Mouse (Mus musculus): ENCODE measurements around the gene Ints4. TPM values are rescaled to one million over a fixed set of nuclear protein-coding genes. Genes with fewer than 3 reads are reported as not detected.

Gene Ints4
- polyA plus RNA-seq, 1 experiment from 2014 or later: 42.8 TPM

DNA sequence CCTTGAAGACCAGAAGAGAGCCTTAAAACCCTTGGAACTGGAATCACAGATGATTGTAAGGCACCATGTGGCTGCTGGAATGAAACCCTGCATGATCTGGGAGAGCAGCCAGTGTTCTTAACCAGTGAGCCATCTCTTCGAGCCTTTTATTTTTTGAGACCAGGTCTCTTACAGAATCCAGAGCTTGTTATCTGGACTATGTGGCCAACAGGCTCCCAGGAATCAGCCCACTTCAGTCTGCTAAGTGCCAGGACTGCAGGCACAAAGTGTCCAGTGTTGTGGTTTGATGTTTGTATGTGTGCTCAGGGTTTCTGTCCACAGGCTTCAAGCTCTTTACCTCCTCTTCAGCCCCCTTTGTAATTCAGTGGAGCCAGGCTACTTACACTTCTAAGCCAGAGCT lies 34.0 kb downstream of the Ints4 start:
- Histone ChIP-seq H3K27me3 (ENCODE audit: control insufficient read depth, insufficient read depth, low read length) (no peaks in the 10 kb centered on the region), H3K4me3 (replicated peaks; ENCODE audit: low read length) (no peak overlapping the region), H3K9ac (no peak overlapping the region), H3K4me2 (replicated peaks) (no peak overlapping the region), H3K9me3 (ENCODE audit: control insufficient read depth, low read length) (no peaks in the 10 kb centered on the region), H3K4me1 (replicated peaks; ENCODE audit: control insufficient read depth, insufficient read depth, low read length) (no peaks in the 10 kb centered on the region), H3K27ac (no peak overlapping the region), H3K36me3 (replicated peaks; ENCODE audit: control insufficient read depth, insufficient read depth) (peaks cover 96% of the 10 kb centered on the region)
- DNase-seq (ENCODE audit: low spot score): no peak
- ATAC-seq (ENCODE audit: low FRiP score): no peak
- WGBS: 88% methylated on average over 1 of the region's 1 CpGs

DNA sequence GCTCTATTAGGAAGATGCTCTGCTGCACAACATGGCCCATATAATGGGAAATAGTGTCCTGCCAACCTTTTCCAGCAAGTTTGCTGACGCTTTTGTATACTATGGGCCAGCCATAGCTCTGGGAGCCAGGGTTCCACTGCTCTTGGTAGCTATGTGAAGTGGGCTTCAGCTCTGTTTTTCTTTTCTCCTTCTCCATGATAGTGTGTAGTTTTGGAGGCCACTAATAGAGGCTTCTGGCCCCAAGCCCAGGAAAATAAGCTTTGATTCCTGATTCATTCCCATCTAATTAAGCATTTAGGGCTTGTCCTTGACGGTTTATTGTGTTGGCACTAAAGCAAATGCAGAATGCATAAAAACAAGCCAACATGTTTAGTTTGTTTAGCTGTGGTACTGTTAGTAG lies 39.2 kb downstream of the Ints4 start:
- Histone ChIP-seq H3K9me3 (ENCODE audit: control insufficient read depth, low read length) (no peaks in the 10 kb centered on the region), H3K4me3 (replicated peaks; ENCODE audit: low read length) (no peak overlapping the region), H3K4me1 (replicated peaks; ENCODE audit: control insufficient read depth, insufficient read depth, low read length) (no peaks in the 10 kb centered on the region), H3K27ac (no peak overlapping the region), H3K36me3 (replicated peaks; ENCODE audit: control insufficient read depth, insufficient read depth) (peaks cover 84% of the 10 kb centered on the region), H3K9ac (no peak overlapping the region), H3K27me3 (ENCODE audit: control insufficient read depth, insufficient read depth, low read length) (no peaks in the 10 kb centered on the region), H3K4me2 (replicated peaks) (no peak overlapping the region)
- ATAC-seq (ENCODE audit: low FRiP score) (no peak), DNase-seq (ENCODE audit: low spot score) (no peak)
- WGBS: 78% methylated on average over 2 of the region's 2 CpGs

GRCm38 (mm10) chr7:97535531-97535930 lies 54.8 kb downstream of the Ints4 start:
- H3K4me3 ChIP-seq (replicated peaks; ENCODE audit: low read length): no peak overlapping the region
- no peaks in the 10 kb centered on the region for H3K4me1 ChIP-seq (replicated peaks; ENCODE audit: control insufficient read depth, insufficient read depth, low read length)
- no peak overlapping the region for H3K27ac ChIP-seq
- DNase-seq (ENCODE audit: low spot score): no peak
- ATAC-seq (ENCODE audit: low FRiP score): no peak
- H3K4me2 ChIP-seq (replicated peaks): no peak overlapping the region
- H3K27me3 ChIP-seq (ENCODE audit: control insufficient read depth, insufficient read depth, low read length): no peaks in the 10 kb centered on the region
- H3K9ac ChIP-seq: no peak overlapping the region
- no peaks in the 10 kb centered on the region for H3K9me3 ChIP-seq (ENCODE audit: control insufficient read depth, low read length)
- WGBS: 89% methylated on average over 5 of the region's 5 CpGs
- H3K36me3 ChIP-seq (replicated peaks; ENCODE audit: control insufficient read depth, insufficient read depth): peaks cover 95% of the 10 kb centered on the region

DNA sequence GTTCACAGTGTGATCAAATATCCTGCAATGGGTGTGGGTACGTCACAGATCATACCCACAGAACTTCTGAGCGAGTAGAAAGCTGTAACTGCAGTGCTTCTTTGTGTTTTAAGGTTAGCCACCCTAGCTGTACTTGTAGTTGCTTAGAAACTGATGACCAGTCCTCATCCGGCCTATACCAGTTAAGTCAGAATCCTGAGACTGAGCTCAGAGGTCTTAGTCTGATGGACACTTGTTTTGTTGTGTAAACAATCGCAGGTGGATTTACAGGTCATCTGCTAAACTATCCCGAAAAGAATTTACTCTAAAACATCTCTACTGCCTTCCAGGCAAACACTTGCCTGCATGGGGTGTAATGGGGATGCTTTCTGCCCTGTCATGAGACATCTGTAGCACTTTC lies 55.8 kb downstream of the Ints4 start:
- Histone ChIP-seq H3K4me2 (replicated peaks) (no peak overlapping the region), H3K4me1 (replicated peaks; ENCODE audit: control insufficient read depth, insufficient read depth, low read length) (no peaks in the 10 kb centered on the region), H3K9me3 (ENCODE audit: control insufficient read depth, low read length) (no peaks in the 10 kb centered on the region), H3K27me3 (ENCODE audit: control insufficient read depth, insufficient read depth, low read length) (no peaks in the 10 kb centered on the region), H3K9ac (no peak overlapping the region), H3K27ac (no peak overlapping the region), H3K4me3 (replicated peaks; ENCODE audit: low read length) (no peak overlapping the region), H3K36me3 (replicated peaks; ENCODE audit: control insufficient read depth, insufficient read depth) (peaks cover 96% of the 10 kb centered on the region)
- no peak for DNase-seq (ENCODE audit: low spot score)
- 94% methylated on average over 5 of the region's 5 CpGs for WGBS
- ATAC-seq (ENCODE audit: low FRiP score): no peak

- 92% methylated on average over 2 of the region's 2 CpGs for WGBS
- DNase-seq (ENCODE audit: low spot score) (no peak), ATAC-seq (ENCODE audit: low FRiP score) (no peak)
- Histone ChIP-seq H3K4me3 (replicated peaks; ENCODE audit: low read length) (no peak overlapping the region), H3K4me2 (replicated peaks) (no peak overlapping the region), H3K4me1 (replicated peaks; ENCODE audit: control insufficient read depth, insufficient read depth, low read length) (no peaks in the 10 kb centered on the region), H3K9ac (no peak overlapping the region), H3K36me3 (replicated peaks; ENCODE audit: control insufficient read depth, insufficient read depth) (peaks cover 32% of the 10 kb centered on the region), H3K9me3 (ENCODE audit: control insufficient read depth, low read length) (no peaks in the 10 kb centered on the region), H3K27ac (no peak overlapping the region), H3K27me3 (ENCODE audit: control insufficient read depth, insufficient read depth, low read length) (no peaks in the 10 kb centered on the region)
Observed at GRCm38 (mm10) chr7:97546462-97546861, 65.7 kb downstream of the Ints4 start.

GRCm38 (mm10) chr7:97549301-97549700 lies 68.5 kb downstream of the Ints4 start:
- no peak for ATAC-seq (ENCODE audit: low FRiP score)
- Histone ChIP-seq H3K27ac (no peak overlapping the region), H3K4me3 (replicated peaks; ENCODE audit: low read length) (no peak overlapping the region), H3K4me2 (replicated peaks) (no peak overlapping the region), H3K9me3 (ENCODE audit: control insufficient read depth, low read length) (no peaks in the 10 kb centered on the region), H3K27me3 (ENCODE audit: control insufficient read depth, insufficient read depth, low read length) (no peaks in the 10 kb centered on the region), H3K9ac (no peak overlapping the region), H3K36me3 (replicated peaks; ENCODE audit: control insufficient read depth, insufficient read depth) (peaks cover 12% of the 10 kb centered on the region; the same call in 1 of the 2 replicates), H3K4me1 (replicated peaks; ENCODE audit: control insufficient read depth, insufficient read depth, low read length) (no peaks in the 10 kb centered on the region)
- 96% methylated on average over 10 of the region's 10 CpGs for WGBS
- DNase-seq (ENCODE audit: low spot score): no peak

- 91% methylated on average over 9 of the region's 9 CpGs for WGBS
Observed at GRCm38 (mm10) chr7:97550673-97551072, 69.9 kb downstream of the Ints4 start.

GRCm38 (mm10) chr7:97563576-97563975 lies 82.8 kb downstream of the Ints4 start:
- no peak for DNase-seq (ENCODE audit: low spot score)
- no peaks in the 10 kb centered on the region for H3K27me3 ChIP-seq (ENCODE audit: control insufficient read depth, insufficient read depth, low read length)
- H3K4me1 ChIP-seq (replicated peaks; ENCODE audit: control insufficient read depth, insufficient read depth, low read length): no peaks in the 10 kb centered on the region
- 96% methylated on average over 2 of the region's 2 CpGs for WGBS
- H3K36me3 ChIP-seq (replicated peaks; ENCODE audit: control insufficient read depth, insufficient read depth): no peaks in the 10 kb centered on the region
- ATAC-seq (ENCODE audit: low FRiP score): no peak
- H3K4me3 ChIP-seq (replicated peaks; ENCODE audit: low read length): no peak overlapping the region
- no peak overlapping the region for H3K9ac ChIP-seq
- H3K4me2 ChIP-seq (replicated peaks): no peak overlapping the region
- no peak overlapping the region for H3K27ac ChIP-seq
- no peaks in the 10 kb centered on the region for H3K9me3 ChIP-seq (ENCODE audit: control insufficient read depth, low read length)

More at GRCm38 (mm10) chr7:97550673-97551072, 69.9 kb downstream of the Ints4 start:
- Histone ChIP-seq H3K9ac (no peak overlapping the region), H3K27me3 (ENCODE audit: control insufficient read depth, insufficient read depth, low read length) (no peaks in the 10 kb centered on the region), H3K4me3 (replicated peaks; ENCODE audit: low read length) (no peak overlapping the region), H3K27ac (no peak overlapping the region), H3K36me3 (replicated peaks; ENCODE audit: control insufficient read depth, insufficient read depth) (peaks cover 7% of the 10 kb centered on the region; the same call in 1 of the 2 replicates), H3K9me3 (ENCODE audit: control insufficient read depth, low read length) (no peaks in the 10 kb centered on the region), H3K4me1 (replicated peaks; ENCODE audit: control insufficient read depth, insufficient read depth, low read length) (no peaks in the 10 kb centered on the region), H3K4me2 (replicated peaks) (no peak overlapping the region)
- no peak for DNase-seq (ENCODE audit: low spot score)
- no peak for ATAC-seq (ENCODE audit: low FRiP score)

DNA sequence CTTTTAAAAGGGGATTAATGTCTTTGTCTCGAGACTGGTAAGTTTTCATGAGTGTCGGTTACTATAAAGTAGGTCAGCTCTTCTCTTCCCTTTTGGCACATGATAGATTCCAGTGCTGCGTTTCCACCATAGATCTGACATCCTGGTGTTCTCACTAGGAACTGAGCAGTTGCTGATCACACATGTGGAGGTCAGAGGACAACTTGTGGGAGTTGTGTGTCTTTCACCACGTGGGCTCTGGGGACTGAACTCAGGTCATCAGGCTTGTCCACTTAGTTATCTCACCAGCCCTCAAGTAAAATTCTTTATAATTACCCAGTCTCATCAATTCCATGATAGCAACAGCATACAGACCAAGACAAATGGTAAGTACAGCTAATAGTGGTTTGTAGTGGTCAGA lies 88.6 kb downstream of the Ints4 start:
- H3K9ac ChIP-seq: no peak overlapping the region
- no peak overlapping the region for H3K4me3 ChIP-seq (replicated peaks; ENCODE audit: low read length)
- H3K27ac ChIP-seq: no peak overlapping the region
- no peak overlapping the region for H3K4me2 ChIP-seq (replicated peaks)
- DNase-seq (ENCODE audit: low spot score) (no peak), ATAC-seq (ENCODE audit: low FRiP score) (no peak)
- H3K36me3 ChIP-seq (replicated peaks; ENCODE audit: control insufficient read depth, insufficient read depth): 0 out of 2 replicates have a peak, but pooled peaks cover 8% of the 10 kb centered on the region
- 83% methylated on average over 4 of the region's 4 CpGs for WGBS
- no peaks in the 10 kb centered on the region for H3K4me1 ChIP-seq (replicated peaks; ENCODE audit: control insufficient read depth, insufficient read depth, low read length)
- H3K27me3 ChIP-seq (ENCODE audit: control insufficient read depth, insufficient read depth, low read length): no peaks in the 10 kb centered on the region
- H3K9me3 ChIP-seq (ENCODE audit: control insufficient read depth, low read length): no peaks in the 10 kb centered on the region

GRCm38 (mm10) chr7:97570389-97570788 lies 89.6 kb downstream of the Ints4 start:
- peaks cover 16% of the 10 kb centered on the region for H3K36me3 ChIP-seq (replicated peaks; ENCODE audit: control insufficient read depth, insufficient read depth)
- H3K4me2 ChIP-seq (replicated peaks): no peak overlapping the region
- no peak overlapping the region for H3K27ac ChIP-seq
- H3K4me1 ChIP-seq (replicated peaks; ENCODE audit: control insufficient read depth, insufficient read depth, low read length): no peaks in the 10 kb centered on the region
- no peak for ATAC-seq (ENCODE audit: low FRiP score)
- H3K9ac ChIP-seq: no peak overlapping the region
- no peaks in the 10 kb centered on the region for H3K27me3 ChIP-seq (ENCODE audit: control insufficient read depth, insufficient read depth, low read length)
- H3K4me3 ChIP-seq (replicated peaks; ENCODE audit: low read length): no peak overlapping the region
- DNase-seq (ENCODE audit: low spot score): no peak
- H3K9me3 ChIP-seq (ENCODE audit: control insufficient read depth, low read length): no peaks in the 10 kb centered on the region
- WGBS: 97% methylated on average over 1 of the region's 1 CpGs
